In genomic region chr7:72615232-72615631, GRCm38 (mm10) we compare ENCODE assay signal across 27 mouse cellular contexts.
DNase-seq lines count a peak whose midpoint lies in the region; ATAC-seq and TF ChIP-seq lines count a peak whose summit lies in the region.
"Had no signal": no experiment of that assay in that cellular context is flagged by ENCODE, and none has a peak within 500 bp of the region (broad histone marks: within the 10 kb centered on the region; RNA-seq: fewer than 3 reads in every experiment).

No protein-coding gene starts in this region.

- H3K4me3 ChIP-seq in myocyte, result no peak overlapping the region
- no peak overlapping the region for H3K4me3 ChIP-seq in intestine, embryonic 15.5 days (replicated peaks)
- H3K4me3 ChIP-seq: embryonic facial prominence, embryonic 13.5 days; embryonic facial prominence, embryonic 15.5 days; erythroblast, embryonic 14.5 days; forebrain, embryonic 13.5 days; forebrain, embryonic 15.5 days had no signal

- no peak overlapping the region for H3ac ChIP-seq in myocyte (ENCODE audit: control insufficient read depth, insufficient read length)

- no peak overlapping the region for H3K4me2 ChIP-seq in myocyte (ENCODE audit: low read depth)
- H3K4me2 ChIP-seq in intestine, embryonic 15.5 days (replicated peaks), result no peak overlapping the region
- H3K4me2 ChIP-seq: embryonic facial prominence, embryonic 13.5 days; embryonic facial prominence, embryonic 15.5 days; forebrain, embryonic 13.5 days; forebrain, embryonic 15.5 days had no signal

- no peak overlapping the region for H3K27ac ChIP-seq in intestine, embryonic 15.5 days
- H3K27ac ChIP-seq: embryonic facial prominence, embryonic 13.5 days; embryonic facial prominence, embryonic 15.5 days; forebrain, embryonic 13.5 days; forebrain, embryonic 15.5 days had no signal

- 79% methylated on average over 4 of the region's 4 CpGs for WGBS in intestine, embryonic 15.5 days

- no peak for ATAC-seq in intestine, embryonic 15.5 days
- ATAC-seq: activated CD4-positive, CD25-positive, alpha-beta regulatory T cell, adult 4 months; CD4-positive, CD25-positive, alpha-beta regulatory T cell, adult 4 months; forebrain, embryonic 13.5 days; forebrain, embryonic 15.5 days; forebrain, postnatal 0 days; Patski had no signal

- no peaks in the 10 kb centered on the region for H3K27me3 ChIP-seq in myocyte (ENCODE audit: control insufficient read depth, insufficient read depth, insufficient read length)
- H3K27me3 ChIP-seq in intestine, embryonic 15.5 days (replicated peaks), result no peaks in the 10 kb centered on the region
- H3K27me3 ChIP-seq: CH12.LX; embryonic facial prominence, embryonic 13.5 days; embryonic facial prominence, embryonic 15.5 days; forebrain, embryonic 13.5 days; forebrain, embryonic 15.5 days; Patski had no signal

- H3K4me1 ChIP-seq in intestine, embryonic 15.5 days (replicated peaks), result no peaks in the 10 kb centered on the region
- H3K4me1 ChIP-seq: embryonic facial prominence, embryonic 13.5 days; embryonic facial prominence, embryonic 15.5 days; forebrain, embryonic 13.5 days; forebrain, embryonic 15.5 days had no signal

- no peak for TF ChIP-seq POLR2A in myocyte (IDR thresholded peaks at IDR 0.05; ENCODE audit: insufficient read length, low read depth)

- no peak overlapping the region for H3K9ac ChIP-seq in intestine, embryonic 15.5 days
- H3K9ac ChIP-seq: embryonic facial prominence, embryonic 13.5 days; embryonic facial prominence, embryonic 15.5 days; forebrain, embryonic 13.5 days; forebrain, embryonic 15.5 days; forebrain, postnatal 0 days had no signal

- no peaks in the 10 kb centered on the region for H3K36me3 ChIP-seq in myocyte (ENCODE audit: control insufficient read depth, insufficient read depth)
- H3K36me3 ChIP-seq in intestine, embryonic 15.5 days, result no peaks in the 10 kb centered on the region
- H3K36me3 ChIP-seq: embryonic facial prominence, embryonic 13.5 days; embryonic facial prominence, embryonic 15.5 days; forebrain, embryonic 15.5 days; G1E had no signal

- DNase-seq in ES-CJ7 (ENCODE audit: low read depth, low spot score) (peak; percentile 42), R1 (ENCODE audit: low read depth, low spot score) (peak; percentile 29)
- DNase-seq in urinary bladder, postnatal 4 days (ENCODE audit: low spot score in 2 of 2), result no peak
- DNase-seq in lung, postnatal 4 days, result no peak
- DNase-seq: adrenal gland, adult 8-10 months; adrenal gland, postnatal 14 days; adrenal gland, postnatal 36 days; B cell, adult 2 months; cerebellum, adult 18-20 months; cerebellum, adult 8-10 months; cerebellum, adult 9-11 months; cerebellum, postnatal 14 days; cerebellum, postnatal 36 days; embryo, embryonic 11 days; forebrain, postnatal 0 days had no signal

- no peaks in the 10 kb centered on the region for H3K9me3 ChIP-seq in intestine, embryonic 15.5 days
- H3K9me3 ChIP-seq: embryonic facial prominence, embryonic 13.5 days; embryonic facial prominence, embryonic 15.5 days; forebrain, embryonic 13.5 days; forebrain, embryonic 15.5 days had no signal

- no peaks in the 10 kb centered on the region for H3K79me2 ChIP-seq in myocyte (ENCODE audit: control insufficient read depth, insufficient read depth)

TF ChIP-seq in myocyte, 11 proteins besides CTCF, POLR2A, EP300 and RAD21:
- TF ChIP-seq CEBPB (IDR thresholded peaks at IDR 0.05; ENCODE audit: insufficient read depth, poor library complexity, severe bottlenecking) (peak; percentile 78), REST (IDR thresholded peaks at IDR 0.05; ENCODE audit: insufficient read depth, insufficient read length) (no peak), TCF3 (IDR thresholded peaks at IDR 0.05; ENCODE audit: insufficient read length, low read depth) (no peak), TCF12 (IDR thresholded peaks at IDR 0.05; ENCODE audit: insufficient read depth, poor library complexity, severe bottlenecking) (no peak)
TF ChIP-seq in myocyte: peak in this region for 1.

Comparison
In these comparisons a context has a peak if more than half of its experiments do, and no peak if none do; other contexts are left out.
1. DNase-seq: peak in ES-CJ7 (single experiment) and R1 (single experiment); none in urinary bladder, postnatal 4 days (0 of 2) and lung, postnatal 4 days (0 of 2).